Mouse (Mus musculus) kidney, adult 18-20 months (tissue): Measurements from ENCODE around the gene Sema6d.

Experiments used
- DNase-seq: peaks from one replicate; pipeline ENCODE4 v3.0.0; 2021

Gene Sema6d

DNA sequence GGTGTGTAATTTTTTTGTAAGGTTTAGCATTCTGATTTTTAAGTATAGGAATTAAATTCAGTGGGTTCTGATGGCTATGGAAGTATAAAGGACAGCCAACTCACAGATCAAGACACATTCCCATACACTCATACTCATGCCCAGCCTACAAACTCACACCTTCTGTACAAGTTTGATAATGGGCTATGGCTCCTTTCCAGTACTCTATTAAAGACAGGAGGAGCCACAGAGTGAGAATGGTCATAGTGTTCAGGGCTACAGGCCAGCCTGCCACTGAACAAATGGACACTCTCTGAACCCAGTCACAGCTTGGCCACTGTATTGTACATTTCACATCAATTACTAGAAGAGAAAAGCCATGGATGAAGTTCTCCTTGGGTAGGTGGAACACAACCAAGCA, 583.3 kb downstream of the Sema6d start:
- DNase-seq, result no peak

DNA sequence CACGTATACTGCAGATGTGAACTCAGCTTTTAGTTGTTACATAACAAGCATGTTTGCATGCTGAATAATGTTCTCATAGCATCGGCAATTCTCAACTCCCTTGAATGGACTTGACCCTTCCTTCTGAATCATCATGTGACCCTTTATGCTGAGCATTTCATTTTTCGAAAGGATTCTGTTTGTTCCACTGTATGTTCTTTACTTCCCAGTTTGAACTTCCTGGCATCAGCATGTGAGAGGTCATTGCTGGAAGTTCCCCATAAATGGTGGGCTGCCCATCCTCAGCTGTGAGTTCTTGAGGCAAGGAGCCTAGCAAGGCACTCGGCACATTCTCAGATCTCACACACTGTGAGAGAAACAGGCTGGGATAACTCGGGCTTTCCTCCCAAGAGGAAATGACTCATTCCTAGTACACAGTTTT, 594.7 kb downstream of the Sema6d start:
- DNase-seq, result no peak

DNA sequence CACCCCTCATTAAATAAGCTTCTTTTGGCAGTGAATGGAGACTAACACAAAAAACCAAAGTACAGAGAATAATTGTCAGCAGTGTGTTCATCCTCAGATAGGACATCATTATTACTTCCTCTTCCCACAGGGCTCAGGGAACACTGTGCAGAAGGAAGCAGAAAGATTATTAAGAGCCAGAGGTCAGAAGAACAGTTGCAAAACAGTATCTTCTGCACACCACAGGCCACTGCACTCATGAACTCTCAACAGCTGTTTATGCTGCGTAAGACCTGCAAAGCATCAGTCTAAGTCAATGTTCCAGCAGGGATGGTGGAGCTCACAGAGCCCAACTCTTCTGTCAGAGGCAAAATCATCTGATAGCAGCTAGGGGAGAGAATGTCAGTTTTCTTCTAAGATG, 600.6 kb downstream of the Sema6d start:
- DNase-seq, result no peak

DNA sequence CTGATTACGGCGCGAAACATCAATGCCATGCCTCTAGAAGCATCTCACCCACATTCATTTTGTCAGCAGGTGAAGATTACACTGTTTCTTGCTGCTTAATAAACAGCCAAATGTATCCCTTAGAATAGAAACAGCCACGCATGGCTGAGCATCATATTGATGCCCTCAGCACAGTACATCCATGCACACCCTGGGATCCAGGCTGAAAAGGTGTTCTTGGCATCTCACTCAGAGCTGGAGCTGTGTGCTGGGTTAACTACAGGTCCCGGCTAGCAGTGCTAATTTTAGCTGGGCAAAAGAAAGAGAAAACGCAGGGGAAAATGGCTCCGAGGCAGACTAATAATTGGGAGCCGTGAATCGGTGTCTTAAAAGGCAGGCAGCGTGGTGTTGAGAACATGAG, 612.9 kb downstream of the Sema6d start:
- no peak for DNase-seq

DNA sequence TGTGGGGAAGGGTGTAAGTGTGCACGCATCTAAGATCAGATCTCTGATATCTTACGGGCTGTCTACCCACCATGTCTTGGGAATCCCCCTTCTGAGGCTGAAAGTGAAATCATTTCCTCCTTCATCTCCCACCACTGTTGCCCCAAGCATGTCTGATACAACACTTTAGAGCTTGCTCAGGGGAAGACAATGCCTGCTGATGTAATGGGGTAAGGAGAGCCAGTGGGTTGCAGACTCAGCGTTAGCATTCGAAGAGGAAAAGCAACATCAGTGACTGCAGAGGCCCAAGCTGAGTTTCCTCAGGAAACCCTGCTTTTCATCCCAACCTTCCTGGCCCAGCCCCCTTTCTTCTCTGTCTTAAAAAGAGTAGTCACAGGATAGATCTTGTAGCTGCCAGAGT, 615.2 kb downstream of the Sema6d start:
- no peak for DNase-seq

DNA sequence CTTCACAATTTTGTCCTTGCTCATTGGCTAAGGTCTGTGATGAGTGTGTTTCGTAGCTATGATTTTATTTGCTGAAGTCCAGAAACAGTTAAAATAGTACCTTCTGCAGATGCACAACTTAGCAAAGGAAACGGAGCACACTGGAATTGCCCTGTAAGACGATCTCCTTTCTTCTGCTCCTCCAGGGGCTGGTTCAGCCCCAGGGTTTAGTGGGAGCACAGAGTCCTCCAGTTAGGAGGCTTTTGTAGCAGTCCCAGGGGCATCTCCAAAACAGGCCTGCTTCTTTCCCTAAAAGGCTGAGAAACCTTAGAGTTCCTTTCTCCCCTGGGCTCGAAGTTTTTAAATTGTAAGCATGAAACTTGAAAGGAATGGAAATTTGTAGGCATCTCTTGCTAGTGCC, 616.0 kb downstream of the Sema6d start:
- no peak for DNase-seq

DNA sequence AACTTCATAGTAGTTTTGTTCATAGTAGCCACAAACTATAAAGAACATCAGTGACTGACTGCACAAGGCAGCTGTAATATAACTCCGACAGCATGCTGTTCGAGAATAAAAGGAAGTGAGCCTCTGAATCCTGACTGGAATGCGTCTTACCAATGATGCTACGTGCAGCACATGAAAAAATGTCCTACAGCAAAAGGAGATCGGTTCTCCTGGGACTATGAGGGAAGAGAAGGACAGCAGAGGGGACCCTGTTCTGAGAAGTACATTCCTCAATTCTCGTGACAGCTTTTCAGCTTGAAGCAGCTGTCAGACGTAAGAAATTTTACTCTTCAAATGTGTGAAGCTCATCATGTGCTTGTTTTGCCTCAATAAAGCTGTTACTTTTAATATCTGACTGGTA, 617.1 kb downstream of the Sema6d start:
- no peak for DNase-seq
